Mouse (Mus musculus): ENCODE measurements around the gene Pdzrn4. TPM values are rescaled to one million over a fixed set of nuclear protein-coding genes. Genes with fewer than 3 reads are reported as not detected.

Gene Pdzrn4
- not detected for total RNA-seq (2023)

GRCm38 (mm10) chr15:92396770-92397608, at the start of gene Pdzrn4:
TSS of gene Pdzrn4 (plus strand) at chr15:92396881.

Data from CD8-positive naive resting alpha-beta T cell, adult 57 days (primary cell).